Mouse (Mus musculus) midbrain, embryonic 15.5 days (tissue): Measurements from ENCODE around the gene Eif3k. TPM values are rescaled to one million over a fixed set of nuclear protein-coding genes. Genes with fewer than 3 reads are reported as not detected.

Experiments used
- ATAC-seq: fragments of 200-750 bp; cut with Nextera tagmentation; replicated peaks from 2 replicates; pipeline ENCODE4 v1.8.0; 2017; ENCODE audit warnings: moderate TSS enrichment
- H3K27ac ChIP-seq: fragments of 300-500 bp; sonication (generic); 2 replicates; pipeline ENCODE4 v1.5.1; 2015; ENCODE audit warnings: mild to moderate bottlenecking, inconsistent platforms
- H3K27me3 ChIP-seq: fragments of 300-500 bp; sonication (generic); replicated peaks from 2 replicates; pipeline ENCODE4 v1.6.1; 2015; ENCODE audit warnings: inconsistent platforms
- H3K36me3 ChIP-seq: fragments of 300-500 bp; sonication (generic); replicated peaks from 2 replicates; pipeline ENCODE4 v1.6.1; 2015; ENCODE audit warnings: inconsistent platforms
- H3K4me1 ChIP-seq: fragments of 300-500 bp; sonication (generic); 2 replicates; pipeline ENCODE4 v1.6.1; 2015; ENCODE audit warnings: inconsistent platforms
- H3K4me2 ChIP-seq: fragments of 300-500 bp; sonication (generic); 2 replicates; pipeline ENCODE4 v1.6.1; 2015; ENCODE audit warnings: inconsistent platforms, mild to moderate bottlenecking, moderate library complexity
- H3K4me3 ChIP-seq: fragments of 300-500 bp; sonication (generic); 2 replicates; pipeline ENCODE4 v1.5.1; 2015; ENCODE audit warnings: mild to moderate bottlenecking, inconsistent platforms
- H3K9ac ChIP-seq: fragments of 300-500 bp; sonication (generic); 2 replicates; pipeline ENCODE4 v1.6.1; 2015; ENCODE audit warnings: mild to moderate bottlenecking, inconsistent platforms
- H3K9me3 ChIP-seq: fragments of 300-500 bp; sonication (generic); 2 replicates; pipeline ENCODE4 v1.6.1; 2016; ENCODE audit warnings: inconsistent platforms
- WGBS: fragments of 180-500 bp; shearing (Covaris S2); methylation state at CpG from one replicate; pipeline ENCODE4 v1.1.7; 2015; ENCODE audit warnings: mixed read lengths; 5-methylcytosine and 5-hydroxymethylcytosine counted together
- polyA plus RNA-seq: library from polyadenylated mRNA; unstranded; fragments of >200 nt; fragmentation: Nextera tagmentation; extraction: Ambion mirVana; gene quantifications from 2 replicates; pipeline ENCODE4 v1.2.1, GENCODE M21; 2015

Eif3k gene
- polyA plus RNA-seq, 1 experiment from 2014 or later: 269 TPM

- H3K27ac ChIP-seq: 0 out of 2 replicates have a peak overlapping the region, but pooled peaks have one; percentile 85
- H3K27me3 ChIP-seq: no peaks in the 10 kb centered on the region
- no peak overlapping the region for H3K4me3 ChIP-seq
- H3K36me3 ChIP-seq: no peaks in the 10 kb centered on the region
- peaks cover 34% of the 10 kb centered on the region for H3K4me1 ChIP-seq
- H3K9me3 ChIP-seq: no peaks in the 10 kb centered on the region
- 76% methylated on average over 3 of the region's 3 CpGs for WGBS
- no peak for ATAC-seq
- no peak overlapping the region for H3K4me2 ChIP-seq
- no peak overlapping the region for H3K9ac ChIP-seq
Observed at GRCm38 (mm10) chr7:28963399-28963923, 18.2 kb downstream of the Eif3k start.

- Histone ChIP-seq H3K27ac (peak within 1 kb of the TSS; percentile 85), H3K9me3 (no peaks in the 10 kb centered on the region), H3K4me2 (peak within 1 kb of the TSS; percentile 74), H3K27me3 (no peaks in the 10 kb centered on the region), H3K4me1 (peaks cover 34% of the 10 kb centered on the region), H3K9ac (peak within 1 kb of the TSS; percentile 69), H3K36me3 (no peaks in the 10 kb centered on the region), H3K4me3 (peak within 1 kb of the TSS; percentile 73)
- ATAC-seq: peak; percentile 91
- WGBS: under 1% methylated on average over 76 of the region's 76 CpGs
Observed at GRCm38 (mm10) chr7:28961927-28962670, 19.6 kb downstream of the Eif3k start, which contains the start of gene Actn4. Gene Actn4 (minus strand): TSS chr7:28962340.

DNA sequence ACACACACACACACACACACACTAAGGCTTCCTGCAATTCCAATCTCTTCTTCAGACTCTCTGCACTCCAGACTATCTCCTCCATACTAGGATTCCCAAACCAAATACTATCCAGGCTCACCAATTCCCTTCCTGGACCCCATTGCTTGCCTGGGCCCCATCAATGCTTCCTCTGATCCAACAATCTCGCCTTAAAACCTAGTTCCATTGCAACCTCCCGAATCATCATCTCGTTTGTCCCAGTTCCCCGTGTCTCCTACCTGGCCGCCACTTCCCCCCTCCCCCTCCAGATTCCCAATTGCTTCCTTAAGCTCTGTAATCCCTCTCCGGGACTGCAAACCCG, 20.1 kb downstream of the Eif3k start:
- no peaks in the 10 kb centered on the region for H3K27me3 ChIP-seq
- H3K36me3 ChIP-seq: no peaks in the 10 kb centered on the region
- peak overlapping the region; percentile 69 for H3K9ac ChIP-seq
- no peaks in the 10 kb centered on the region for H3K9me3 ChIP-seq
- H3K27ac ChIP-seq: peak overlapping the region; percentile 81
- H3K4me1 ChIP-seq: peaks cover 38% of the 10 kb centered on the region
- ATAC-seq: 0 out of 2 replicates have a peak, but pooled peaks have one; percentile 6
- 0% methylated on average over 7 of the region's 7 CpGs for WGBS
- H3K4me3 ChIP-seq: peak overlapping the region; percentile 73
- H3K4me2 ChIP-seq: peak overlapping the region; percentile 74

DNA sequence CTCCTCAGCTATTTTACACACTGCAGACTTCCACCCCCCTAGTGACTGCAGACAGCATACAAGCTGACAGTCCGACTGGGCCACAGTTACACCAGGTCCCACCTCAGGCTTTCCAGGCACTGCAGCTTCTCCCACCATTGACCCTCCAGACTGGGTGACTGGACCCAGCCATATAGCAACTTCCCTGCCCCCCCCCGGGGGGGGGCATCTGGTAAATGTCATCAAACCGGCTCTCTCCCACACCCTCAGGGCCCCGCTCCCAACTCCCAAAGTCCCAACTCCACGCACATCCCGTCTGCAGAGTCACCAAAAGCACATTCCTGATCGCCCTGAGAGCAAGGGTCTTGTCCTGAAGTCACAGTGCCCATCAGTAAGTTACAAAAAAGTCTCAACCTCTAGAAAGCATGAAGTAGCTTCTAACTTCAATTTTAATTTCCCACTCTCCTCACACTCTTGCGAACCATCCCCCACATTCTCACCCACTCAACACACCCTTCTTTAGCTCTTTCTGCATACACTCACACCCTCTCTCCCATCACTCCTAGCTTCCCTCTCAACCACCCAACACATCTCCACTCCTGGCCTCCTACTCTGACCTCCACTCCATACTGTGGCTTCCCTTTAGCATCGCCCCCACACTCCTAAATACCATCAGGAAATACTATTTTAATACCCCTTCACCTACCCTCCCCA, 21.2 kb downstream of the Eif3k start:
- Histone ChIP-seq H3K9me3 (no peaks in the 10 kb centered on the region), H3K4me2 (peak overlapping the region; percentile 74), H3K36me3 (no peaks in the 10 kb centered on the region), H3K9ac (peak overlapping the region; percentile 69; the same call in 1 of the 2 replicates), H3K27me3 (no peaks in the 10 kb centered on the region), H3K27ac (no peak overlapping the region), H3K4me3 (peak overlapping the region; percentile 73), H3K4me1 (peaks cover 38% of the 10 kb centered on the region)
- no peak for ATAC-seq
- WGBS: 37% methylated on average over 9 of the region's 9 CpGs

GRCm38 (mm10) chr7:28959505-28960045, 22.1 kb downstream of the Eif3k start:
- Histone ChIP-seq H3K9me3 (no peaks in the 10 kb centered on the region), H3K4me3 (0 out of 2 replicates have a peak overlapping the region, but pooled peaks have one; percentile 0), H3K4me2 (peak overlapping the region; percentile 74), H3K36me3 (no peaks in the 10 kb centered on the region), H3K27me3 (no peaks in the 10 kb centered on the region), H3K9ac (peak overlapping the region; percentile 69; the same call in 1 of the 2 replicates), H3K4me1 (peaks cover 46% of the 10 kb centered on the region), H3K27ac (no peak overlapping the region)
- 49% methylated on average over 6 of the region's 6 CpGs for WGBS
- no peak for ATAC-seq

DNA sequence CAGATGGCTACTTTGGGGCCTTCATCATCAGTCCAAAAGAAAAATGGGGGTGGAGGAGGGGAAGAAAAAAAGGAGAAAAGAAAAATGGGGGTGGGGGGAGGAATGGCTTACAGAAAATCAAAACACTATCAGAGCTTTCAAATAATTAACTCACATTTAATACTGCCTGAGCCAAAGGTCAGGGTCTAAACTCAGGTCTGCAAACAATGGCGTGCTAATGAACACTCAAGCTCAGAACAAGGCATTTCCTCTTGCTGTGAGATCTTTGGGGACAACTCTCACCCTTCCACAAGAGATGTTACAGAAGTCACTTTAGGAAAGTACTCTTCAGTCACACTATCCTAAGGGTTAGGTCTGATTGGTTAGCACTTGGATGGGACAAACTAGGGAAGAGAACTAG, 22.9 kb downstream of the Eif3k start:
- Histone ChIP-seq H3K4me1 (peaks cover 51% of the 10 kb centered on the region), H3K4me3 (no peak overlapping the region), H3K4me2 (0 out of 2 replicates have a peak overlapping the region, but pooled peaks have one; percentile 7), H3K27ac (no peak overlapping the region), H3K27me3 (no peaks in the 10 kb centered on the region), H3K9me3 (no peaks in the 10 kb centered on the region), H3K36me3 (no peaks in the 10 kb centered on the region), H3K9ac (no peak overlapping the region)
- no peak for ATAC-seq
- WGBS: 85% methylated on average over 1 of the region's 1 CpGs

DNA sequence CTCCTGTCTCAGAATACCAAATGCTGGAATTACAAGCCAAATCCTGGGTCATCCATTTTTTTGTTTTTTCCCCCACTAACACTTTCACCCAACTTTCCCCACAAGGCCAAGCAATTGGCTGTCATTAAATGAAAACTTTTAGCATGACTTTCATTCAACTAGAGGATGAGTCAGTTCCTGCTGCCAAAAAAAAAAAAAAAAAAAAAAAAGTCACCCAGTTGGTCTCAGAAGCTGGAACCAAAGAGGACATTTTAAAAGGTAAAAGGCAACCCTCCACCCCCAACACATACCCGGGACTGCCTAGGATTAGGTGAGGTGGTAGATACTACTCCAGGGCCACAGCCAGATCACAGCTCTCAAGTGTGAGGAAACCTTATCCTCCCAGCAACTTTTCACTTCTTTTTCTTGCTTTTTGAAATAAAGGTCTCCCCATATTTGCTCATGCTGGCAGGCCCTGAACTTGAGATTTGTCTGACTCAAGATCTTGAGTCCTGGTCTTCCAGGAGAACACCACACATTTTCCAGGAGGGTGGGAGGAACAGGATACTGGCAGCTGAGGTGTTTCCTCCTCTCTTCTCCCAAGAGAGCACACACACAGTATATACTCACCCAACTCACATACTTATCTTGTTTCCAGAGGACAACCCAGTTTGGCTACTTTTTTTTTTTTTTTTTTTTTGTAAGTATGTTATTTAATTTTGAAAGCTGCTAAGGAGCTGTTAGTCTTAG, 23.5 kb downstream of the Eif3k start:
- Histone ChIP-seq H3K4me2 (no peak overlapping the region), H3K4me3 (no peak overlapping the region), H3K9ac (no peak overlapping the region), H3K27ac (no peak overlapping the region), H3K4me1 (peaks cover 56% of the 10 kb centered on the region), H3K27me3 (no peaks in the 10 kb centered on the region), H3K9me3 (no peaks in the 10 kb centered on the region), H3K36me3 (no peaks in the 10 kb centered on the region)
- ATAC-seq: no peak
- 74% methylated on average over 1 of the region's 1 CpGs for WGBS

DNA sequence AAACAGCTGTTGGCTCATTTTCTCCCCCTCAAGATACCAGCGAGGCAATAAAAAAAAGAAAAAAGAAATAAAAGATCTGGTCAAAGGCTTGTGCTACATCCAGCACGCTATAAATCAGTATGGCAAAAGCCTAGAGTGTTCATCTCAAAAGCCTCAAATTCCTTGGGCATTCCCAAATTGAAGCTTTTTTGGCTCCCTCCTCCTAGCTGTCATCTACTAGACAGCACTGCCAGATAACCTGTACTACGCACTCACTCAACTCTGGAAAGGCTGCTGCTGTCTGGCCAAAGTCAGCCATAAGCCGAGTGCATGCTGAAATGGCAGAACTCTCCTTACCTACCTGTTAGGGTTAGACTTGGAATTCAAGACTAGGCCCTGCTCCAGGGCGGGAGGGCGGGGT, 24.4 kb downstream of the Eif3k start:
- no peak overlapping the region for H3K4me2 ChIP-seq
- H3K4me3 ChIP-seq: no peak overlapping the region
- H3K27ac ChIP-seq: no peak overlapping the region
- H3K9me3 ChIP-seq: no peaks in the 10 kb centered on the region
- no peaks in the 10 kb centered on the region for H3K27me3 ChIP-seq
- peaks cover 50% of the 10 kb centered on the region for H3K4me1 ChIP-seq
- 86% methylated on average over 6 of the region's 6 CpGs for WGBS
- H3K36me3 ChIP-seq: no peaks in the 10 kb centered on the region
- ATAC-seq: no peak
- no peak overlapping the region for H3K9ac ChIP-seq

DNA sequence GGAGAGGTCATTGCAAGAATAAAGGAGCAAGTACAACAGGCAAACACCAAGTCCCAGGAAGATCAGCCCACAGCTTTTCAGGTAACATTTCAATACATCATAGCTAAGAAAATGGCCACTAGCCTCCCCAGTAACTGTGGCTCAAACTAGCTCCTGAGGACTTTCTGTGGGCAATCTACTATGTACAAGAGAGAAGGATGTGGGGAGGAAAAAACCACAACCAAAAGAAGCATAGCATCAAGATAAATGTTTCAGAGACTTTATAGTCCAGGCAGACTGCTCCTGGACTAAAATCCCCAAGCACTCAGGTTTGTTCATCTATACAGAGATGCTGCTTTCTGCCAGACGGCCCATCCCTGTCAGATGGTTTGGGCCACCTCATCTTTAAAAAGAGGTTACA, 25.4 kb downstream of the Eif3k start:
- H3K4me1 ChIP-seq: peaks cover 48% of the 10 kb centered on the region

GRCm38 (mm10) chr7:28955295-28955897, 26.3 kb downstream of the Eif3k start:
- peaks cover 39% of the 10 kb centered on the region for H3K4me1 ChIP-seq
- no peak overlapping the region for H3K4me3 ChIP-seq
- no peak for ATAC-seq
- WGBS: 51% methylated on average over 5 of the region's 5 CpGs
- no peak overlapping the region for H3K4me2 ChIP-seq
- no peaks in the 10 kb centered on the region for H3K9me3 ChIP-seq
- no peaks in the 10 kb centered on the region for H3K36me3 ChIP-seq
- H3K27ac ChIP-seq: no peak overlapping the region
- H3K27me3 ChIP-seq: no peaks in the 10 kb centered on the region
- no peak overlapping the region for H3K9ac ChIP-seq

More for the DNA sequence above, 25.4 kb downstream of the Eif3k start:
- H3K4me3 ChIP-seq: no peak overlapping the region
- H3K4me2 ChIP-seq: no peak overlapping the region
- H3K9ac ChIP-seq: no peak overlapping the region
- ATAC-seq: no peak
- no peak overlapping the region for H3K27ac ChIP-seq
- 83% methylated on average over 1 of the region's 1 CpGs for WGBS
- H3K9me3 ChIP-seq: no peaks in the 10 kb centered on the region
- no peaks in the 10 kb centered on the region for H3K27me3 ChIP-seq
- H3K36me3 ChIP-seq: no peaks in the 10 kb centered on the region

GRCm38 (mm10) chr7:28954773-28955172, 26.9 kb downstream of the Eif3k start:
- no peak overlapping the region for H3K9ac ChIP-seq
- WGBS: 78% methylated on average over 4 of the region's 4 CpGs
- H3K9me3 ChIP-seq: no peaks in the 10 kb centered on the region
- H3K27ac ChIP-seq: no peak overlapping the region
- no peak for ATAC-seq
- no peaks in the 10 kb centered on the region for H3K36me3 ChIP-seq
- no peak overlapping the region for H3K4me2 ChIP-seq
- H3K4me1 ChIP-seq: peaks cover 33% of the 10 kb centered on the region
- no peak overlapping the region for H3K4me3 ChIP-seq
- H3K27me3 ChIP-seq: no peaks in the 10 kb centered on the region
